Mouse (Mus musculus): ENCODE data around the gene Maml1. TPM values are rescaled to one million over a fixed set of nuclear protein-coding genes. Genes with fewer than 3 reads are reported as not detected.
"Not testable (repeated sequence)": the region's sequence is repeated elsewhere in the genome, so short reads cannot be mapped to it uniquely, and the experiment has no call there.

The Maml1 gene
- polyA plus RNA-seq, 1 experiment from 2014 or later = 5.8 TPM

DNA sequence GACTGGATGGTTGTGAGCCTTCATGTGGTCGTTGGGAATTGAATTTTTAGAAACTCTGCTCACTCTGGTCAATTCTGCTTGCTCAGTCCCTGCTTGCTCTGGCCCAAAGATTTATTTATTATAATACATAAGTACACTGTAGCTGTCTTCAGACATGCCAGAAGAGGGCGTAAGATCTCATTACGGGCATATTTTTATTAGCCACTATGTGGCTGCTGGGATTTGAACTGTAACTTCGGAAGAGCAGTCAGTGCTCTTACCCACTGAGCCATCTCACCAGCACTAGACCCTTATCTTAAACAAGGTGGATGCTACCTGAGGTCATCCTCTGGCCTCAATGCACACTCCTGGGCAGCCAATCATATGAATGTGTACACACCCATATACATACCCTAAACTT lies 27.2 kb upstream of the Maml1 start:
- H3K27ac ChIP-seq; H3K27me3 ChIP-seq (ENCODE audit: poor library complexity, severe bottlenecking); H3K4me3 ChIP-seq; DNase-seq (ENCODE audit: extremely low spot score, low spot score); H3K9me3 ChIP-seq: not testable (repeated sequence)
- Histone ChIP-seq H3K36me3 (replicated peaks) (peaks cover 60% of the 10 kb centered on the region), H3K4me1 (peaks cover 25% of the 10 kb centered on the region)
- WGBS = 89% methylated on average over 4 of the region's 4 CpGs

DNA sequence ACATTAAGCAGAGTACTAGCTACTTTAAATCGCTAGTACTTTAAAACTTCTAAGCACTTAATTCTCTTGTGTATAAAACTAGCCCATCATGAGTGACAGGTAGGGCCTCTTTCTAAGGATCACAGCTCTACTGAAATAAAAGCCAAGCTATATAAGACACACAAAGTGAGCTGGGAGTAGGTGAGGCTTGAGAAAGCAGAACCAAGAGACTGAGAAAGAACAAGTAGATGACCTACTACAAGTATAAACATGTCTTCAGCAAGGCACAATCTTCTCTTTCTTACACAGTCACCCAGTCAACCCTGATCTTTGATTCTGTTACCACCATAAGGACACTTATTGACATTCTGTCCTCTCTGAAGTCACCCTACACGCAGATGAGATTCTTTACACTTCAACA lies 20.7 kb upstream of the Maml1 start:
- Histone ChIP-seq H3K27ac (no peak overlapping the region), H3K4me3 (no peak overlapping the region), H3K9me3 (no peaks in the 10 kb centered on the region), H3K36me3 (replicated peaks) (peaks cover 84% of the 10 kb centered on the region), H3K4me1 (no peaks in the 10 kb centered on the region), H3K27me3 (ENCODE audit: poor library complexity, severe bottlenecking) (no peaks in the 10 kb centered on the region)
- DNase-seq (ENCODE audit: extremely low spot score, low spot score) = no peak
- WGBS = 94% methylated on average over 2 of the region's 2 CpGs

DNA sequence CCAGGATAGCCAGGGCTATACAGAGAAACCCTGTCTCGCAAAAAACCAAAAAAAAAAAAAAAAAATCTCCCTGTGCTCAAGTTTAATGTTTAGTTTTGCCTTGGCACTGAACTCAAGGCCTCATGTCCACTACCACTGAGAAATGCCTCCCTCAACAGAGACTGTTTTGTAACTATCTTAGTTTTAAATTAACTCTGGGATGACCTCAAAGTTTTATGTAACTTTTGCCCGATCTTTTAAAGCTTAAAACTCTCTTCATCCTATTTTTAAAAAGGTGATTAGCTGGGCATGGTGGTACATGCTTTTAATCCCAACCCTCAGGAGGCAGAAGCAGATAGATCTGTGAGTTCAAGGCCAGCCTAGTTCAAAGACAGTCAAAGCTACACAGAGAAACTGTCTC lies 11.3 kb upstream of the Maml1 start:
- no peak for DNase-seq (ENCODE audit: extremely low spot score, low spot score)
- H3K27ac ChIP-seq = no peak overlapping the region
- no peaks in the 10 kb centered on the region for H3K9me3 ChIP-seq
- peaks cover 100% of the 10 kb centered on the region for H3K36me3 ChIP-seq (replicated peaks)
- 95% methylated on average over 2 of the region's 2 CpGs for WGBS
- no peak overlapping the region for H3K4me3 ChIP-seq
- H3K4me1 ChIP-seq = no peaks in the 10 kb centered on the region
- no peaks in the 10 kb centered on the region for H3K27me3 ChIP-seq (ENCODE audit: poor library complexity, severe bottlenecking)

DNA sequence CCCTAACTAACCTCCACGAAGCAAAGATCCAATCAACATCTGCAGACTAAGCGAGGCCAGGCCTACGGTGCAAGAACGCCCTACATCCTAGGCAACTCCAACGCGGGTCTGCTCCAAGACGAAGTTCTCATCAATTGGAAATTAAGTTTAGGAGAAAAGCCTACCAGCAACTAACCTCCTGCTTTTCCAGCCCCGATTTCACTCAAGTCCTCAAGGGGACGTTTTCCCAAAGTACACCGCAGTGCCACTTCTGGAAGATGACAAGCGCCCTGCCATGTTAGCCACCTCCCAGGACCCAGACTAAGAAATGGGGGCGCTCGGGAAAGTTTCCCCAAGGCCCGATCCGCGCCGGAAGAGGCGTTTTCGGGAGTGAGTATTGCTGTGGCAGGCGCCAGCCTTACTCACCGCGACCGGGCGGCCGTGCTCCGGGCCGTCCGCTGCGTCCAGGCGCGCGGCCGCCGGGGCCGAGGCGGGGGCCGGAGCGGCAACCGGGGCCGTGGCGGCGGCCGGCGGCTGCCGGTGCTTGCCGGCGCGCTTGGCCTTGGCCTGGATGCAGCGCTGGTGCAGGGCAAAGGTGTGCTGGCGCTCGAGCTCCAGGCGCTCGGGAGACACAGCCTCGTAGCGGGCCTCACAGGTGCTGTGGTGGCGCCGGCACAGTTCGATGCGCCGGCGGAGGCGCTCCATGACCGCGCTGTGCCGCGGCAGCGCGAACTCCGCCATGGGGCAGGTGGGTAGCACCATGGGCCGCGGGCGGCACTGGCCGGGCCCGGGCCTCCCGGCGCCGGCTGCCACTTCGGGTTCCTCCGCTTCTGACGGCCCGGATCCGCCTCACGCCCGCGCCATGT lies 568 bp downstream of the Maml1 start:
- no peaks in the 10 kb centered on the region for H3K27me3 ChIP-seq (ENCODE audit: poor library complexity, severe bottlenecking)
- H3K27ac ChIP-seq = peak overlapping the region; percentile 99
- H3K4me1 ChIP-seq = peaks cover 28% of the 10 kb centered on the region
- WGBS = under 1% methylated on average over 85 of the region's 85 CpGs
- peaks cover 68% of the 10 kb centered on the region for H3K36me3 ChIP-seq (replicated peaks)
- peak; percentile 73 for DNase-seq (ENCODE audit: extremely low spot score, low spot score)
- peak overlapping the region; percentile 98 for H3K4me3 ChIP-seq
- H3K9me3 ChIP-seq = no peaks in the 10 kb centered on the region

DNA sequence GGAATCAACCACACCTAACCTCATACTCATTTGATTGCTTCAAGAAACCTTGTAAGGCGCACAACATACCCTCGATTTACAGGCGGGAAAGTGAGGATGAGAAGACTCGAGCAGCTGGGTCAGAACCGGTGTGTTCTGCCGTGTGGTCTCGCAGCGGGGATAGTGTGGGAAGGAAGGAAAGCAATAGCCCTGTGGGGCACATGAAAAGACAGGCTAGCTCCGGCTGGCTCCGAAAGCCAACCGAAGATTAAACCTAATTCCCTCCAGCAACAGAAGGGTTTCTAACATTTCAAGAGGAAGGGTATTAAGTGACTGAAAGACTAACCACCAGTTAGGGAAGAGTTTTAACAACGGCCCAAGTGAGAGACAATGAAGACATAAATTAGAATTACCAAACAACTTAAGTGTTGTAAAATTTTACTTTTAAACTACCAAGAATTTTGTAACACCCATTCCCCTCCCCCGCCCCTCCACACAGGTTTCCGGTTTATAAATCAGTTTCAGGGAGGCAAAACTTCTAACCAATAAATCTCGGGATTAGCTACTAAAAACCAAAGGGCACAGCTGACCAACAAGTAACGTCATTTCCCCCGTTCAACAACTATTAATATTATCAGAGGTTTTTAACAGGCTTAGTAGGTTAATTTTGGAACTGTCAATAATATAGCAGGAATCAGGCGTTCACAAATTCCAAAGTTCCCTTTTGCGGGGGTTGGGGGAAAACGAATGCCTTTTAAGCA lies 1.5 kb downstream of the Maml1 start:
- H3K9me3 ChIP-seq = no peaks in the 10 kb centered on the region
- 18% methylated on average over 20 of the region's 20 CpGs for WGBS
- H3K36me3 ChIP-seq (replicated peaks) = peaks cover 68% of the 10 kb centered on the region

DNA sequence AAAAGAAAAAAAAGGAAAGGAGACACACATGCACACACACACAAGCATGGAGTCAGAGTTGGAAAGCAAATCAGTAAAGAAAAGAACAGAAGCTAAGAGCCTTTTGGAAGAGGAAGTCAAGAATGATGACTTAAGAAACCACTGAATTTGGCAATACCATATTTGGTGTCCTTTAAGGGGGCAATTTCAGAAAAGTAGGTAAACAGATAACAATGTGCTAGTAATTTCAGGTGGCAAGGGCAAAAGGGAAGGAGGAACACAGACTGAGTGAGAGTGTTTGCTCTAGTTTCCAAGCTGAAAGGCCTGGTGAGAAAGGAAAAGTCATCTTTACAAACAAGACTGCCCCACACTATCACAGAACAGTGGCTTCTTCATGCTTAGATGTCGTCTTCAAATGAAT lies 5.7 kb downstream of the Maml1 start:
- H3K27ac ChIP-seq = no peak overlapping the region
- WGBS = 92% methylated on average over 1 of the region's 1 CpGs
- peaks cover 59% of the 10 kb centered on the region for H3K36me3 ChIP-seq (replicated peaks)
- H3K27me3 ChIP-seq (ENCODE audit: poor library complexity, severe bottlenecking) = no peaks in the 10 kb centered on the region
- no peak for DNase-seq (ENCODE audit: extremely low spot score, low spot score)
- H3K4me3 ChIP-seq = no peak overlapping the region
- H3K4me1 ChIP-seq = peaks cover 18% of the 10 kb centered on the region
- H3K9me3 ChIP-seq = no peaks in the 10 kb centered on the region

More for the DNA sequence above, 1.5 kb downstream of the Maml1 start:
- Histone ChIP-seq H3K27me3 (ENCODE audit: poor library complexity, severe bottlenecking) (no peaks in the 10 kb centered on the region), H3K4me3 (peak overlapping the region; percentile 98), H3K4me1 (peaks cover 28% of the 10 kb centered on the region), H3K27ac (peak overlapping the region; percentile 99)
- DNase-seq (ENCODE audit: extremely low spot score, low spot score) = no peak

DNA sequence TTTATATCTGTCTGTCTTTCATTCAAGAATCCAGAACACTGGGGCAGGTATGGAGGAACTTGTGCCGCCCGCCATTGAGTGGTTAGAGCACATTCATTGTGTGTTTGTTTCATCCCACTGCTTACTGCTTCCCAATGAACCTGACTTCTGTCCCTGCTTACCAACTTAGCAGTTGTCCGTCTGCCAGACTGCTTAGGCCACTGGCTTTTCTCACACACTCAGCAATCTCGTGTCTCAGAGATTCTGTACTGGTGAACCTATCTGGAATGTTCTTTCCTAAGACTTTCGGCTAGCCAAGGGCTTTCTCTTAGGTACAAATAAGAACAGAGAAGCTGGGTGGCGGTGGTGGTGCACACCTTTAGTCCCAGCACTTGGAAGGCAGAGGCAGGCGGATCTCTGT lies 6.4 kb downstream of the Maml1 start:
- H3K36me3 ChIP-seq (replicated peaks) = peaks cover 66% of the 10 kb centered on the region
- no peak overlapping the region for H3K27ac ChIP-seq
- no peaks in the 10 kb centered on the region for H3K9me3 ChIP-seq
- H3K27me3 ChIP-seq (ENCODE audit: poor library complexity, severe bottlenecking) = no peaks in the 10 kb centered on the region
- DNase-seq (ENCODE audit: extremely low spot score, low spot score) = no peak
- peaks cover 15% of the 10 kb centered on the region for H3K4me1 ChIP-seq
- WGBS = 92% methylated on average over 7 of the region's 7 CpGs
- H3K4me3 ChIP-seq = no peak overlapping the region

DNA sequence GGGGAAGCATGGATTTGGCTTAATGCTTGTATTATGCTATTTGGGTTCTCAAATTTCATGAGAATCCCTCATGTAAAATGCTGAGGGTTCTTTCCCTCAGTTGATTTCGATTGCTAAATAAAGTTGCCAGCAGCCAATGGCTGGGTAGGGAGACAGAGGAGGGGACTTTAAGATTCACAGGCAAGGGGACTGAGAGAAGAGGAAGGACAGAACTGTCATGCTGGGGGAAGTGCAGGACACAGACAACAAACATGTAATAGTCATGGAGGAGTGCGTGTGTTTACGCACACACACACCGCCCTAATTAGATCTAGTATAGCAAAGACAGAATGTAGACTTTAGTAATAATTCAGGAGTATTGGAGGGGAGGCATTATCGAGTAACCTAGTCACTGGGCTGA lies 6.8 kb downstream of the Maml1 start:
- Histone ChIP-seq H3K27ac (no peak overlapping the region), H3K27me3 (ENCODE audit: poor library complexity, severe bottlenecking) (no peaks in the 10 kb centered on the region), H3K4me3 (no peak overlapping the region), H3K36me3 (replicated peaks) (peaks cover 70% of the 10 kb centered on the region), H3K9me3 (no peaks in the 10 kb centered on the region), H3K4me1 (peaks cover 11% of the 10 kb centered on the region)
- 95% methylated on average over 5 of the region's 5 CpGs for WGBS
- DNase-seq (ENCODE audit: extremely low spot score, low spot score) = no peak

DNA sequence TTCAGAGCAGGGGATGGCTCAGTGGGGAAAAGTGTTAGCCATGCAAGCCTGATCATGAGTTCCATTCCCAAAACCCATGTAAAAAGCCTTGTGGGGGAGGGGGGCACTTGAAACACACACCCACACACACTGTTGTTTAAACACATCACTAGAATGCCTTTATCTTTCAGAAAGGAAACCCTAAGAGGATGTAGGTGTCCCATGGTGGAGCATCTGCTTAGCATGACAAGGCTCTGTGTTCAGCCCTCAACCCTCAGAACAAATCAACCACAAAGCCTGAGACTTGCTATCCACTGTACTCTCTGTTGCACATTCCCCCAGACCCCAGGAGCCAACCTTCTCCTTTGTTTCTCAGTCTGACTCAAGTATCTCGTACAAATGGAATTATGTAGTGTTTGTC lies 12.1 kb downstream of the Maml1 start:
- H3K27me3 ChIP-seq (ENCODE audit: poor library complexity, severe bottlenecking) = no peaks in the 10 kb centered on the region
- no peak for DNase-seq (ENCODE audit: extremely low spot score, low spot score)
- no peak overlapping the region for H3K27ac ChIP-seq
- H3K4me3 ChIP-seq = no peak overlapping the region
- 86% methylated on average over 1 of the region's 1 CpGs for WGBS
- H3K36me3 ChIP-seq (replicated peaks) = peaks cover 51% of the 10 kb centered on the region
- no peaks in the 10 kb centered on the region for H3K9me3 ChIP-seq
- no peaks in the 10 kb centered on the region for H3K4me1 ChIP-seq

DNA sequence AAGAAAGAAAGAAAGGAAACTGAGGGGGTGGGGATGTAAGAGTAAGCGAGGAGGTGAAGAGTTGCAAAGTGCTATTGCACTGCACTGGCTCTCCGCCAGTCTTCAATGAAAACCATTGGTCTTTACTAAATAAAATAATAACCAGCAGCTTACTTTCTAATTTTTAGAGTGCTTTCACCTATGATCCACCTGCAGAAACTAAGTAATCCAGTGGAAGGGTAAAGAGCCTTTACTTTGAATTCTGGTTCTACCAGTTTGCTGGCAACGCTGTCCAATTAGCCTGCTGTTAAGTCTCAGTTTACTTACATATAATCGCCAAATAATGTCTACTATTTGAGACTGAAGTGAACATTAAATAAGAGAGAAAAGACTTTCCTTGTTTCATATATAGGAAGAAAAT lies 13.1 kb downstream of the Maml1 start:
- Histone ChIP-seq H3K27ac (no peak overlapping the region), H3K27me3 (ENCODE audit: poor library complexity, severe bottlenecking) (no peaks in the 10 kb centered on the region), H3K36me3 (replicated peaks) (peaks cover 56% of the 10 kb centered on the region), H3K9me3 (no peaks in the 10 kb centered on the region), H3K4me1 (no peaks in the 10 kb centered on the region), H3K4me3 (no peak overlapping the region)
- WGBS = 90% methylated on average over 4 of the region's 4 CpGs
- DNase-seq (ENCODE audit: extremely low spot score, low spot score) = no peak

DNA sequence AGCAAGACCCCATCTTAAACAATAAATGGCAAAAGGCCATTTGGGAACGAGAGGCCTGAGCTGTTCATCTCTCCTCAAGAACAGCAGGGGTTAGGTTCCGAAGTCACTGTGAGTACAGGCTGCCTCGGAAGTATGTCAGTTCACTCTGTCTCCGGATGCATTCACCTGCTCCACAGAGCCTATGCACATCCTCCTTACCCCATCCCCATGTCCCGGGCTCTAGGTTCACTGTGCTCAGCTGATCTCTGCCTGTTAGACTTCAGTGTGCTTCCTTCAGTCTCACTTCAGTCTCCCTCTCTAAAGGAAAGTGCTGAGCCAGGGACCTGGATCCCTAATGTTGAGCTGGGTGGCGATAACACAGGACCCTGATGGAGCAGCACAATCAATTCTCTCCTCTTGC lies 14.4 kb downstream of the Maml1 start:
- no peaks in the 10 kb centered on the region for H3K27me3 ChIP-seq (ENCODE audit: poor library complexity, severe bottlenecking)
- WGBS = 88% methylated on average over 6 of the region's 6 CpGs
- H3K27ac ChIP-seq = no peak overlapping the region
- DNase-seq (ENCODE audit: extremely low spot score, low spot score) = no peak
- no peak overlapping the region for H3K4me3 ChIP-seq
- H3K36me3 ChIP-seq (replicated peaks) = peaks cover 52% of the 10 kb centered on the region
- no peaks in the 10 kb centered on the region for H3K4me1 ChIP-seq
- no peaks in the 10 kb centered on the region for H3K9me3 ChIP-seq

DNA sequence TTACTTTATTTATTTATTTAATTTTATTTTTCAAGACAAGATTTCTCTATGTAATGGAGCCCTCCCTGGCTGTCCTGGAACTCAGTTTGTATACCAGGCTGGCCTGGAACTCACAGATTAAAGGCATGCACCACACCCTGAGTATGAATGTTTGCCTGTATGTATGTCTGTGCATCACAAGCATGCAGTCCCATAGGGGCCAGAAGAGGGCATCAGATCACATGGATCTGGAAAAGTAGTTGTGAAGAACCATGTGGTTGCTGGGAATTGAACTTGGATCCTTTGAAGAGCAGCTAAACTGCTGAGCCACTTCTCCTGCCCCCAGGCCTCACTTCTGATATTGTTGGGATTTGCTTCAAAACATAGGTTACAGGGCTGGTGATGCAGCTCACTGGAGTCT lies 15.1 kb downstream of the Maml1 start:
- DNase-seq (ENCODE audit: extremely low spot score, low spot score) = no peak
- Histone ChIP-seq H3K4me3 (no peak overlapping the region), H3K27me3 (ENCODE audit: poor library complexity, severe bottlenecking) (no peaks in the 10 kb centered on the region), H3K4me1 (no peaks in the 10 kb centered on the region), H3K36me3 (replicated peaks) (peaks cover 51% of the 10 kb centered on the region), H3K9me3 (no peaks in the 10 kb centered on the region), H3K27ac (no peak overlapping the region)

DNA sequence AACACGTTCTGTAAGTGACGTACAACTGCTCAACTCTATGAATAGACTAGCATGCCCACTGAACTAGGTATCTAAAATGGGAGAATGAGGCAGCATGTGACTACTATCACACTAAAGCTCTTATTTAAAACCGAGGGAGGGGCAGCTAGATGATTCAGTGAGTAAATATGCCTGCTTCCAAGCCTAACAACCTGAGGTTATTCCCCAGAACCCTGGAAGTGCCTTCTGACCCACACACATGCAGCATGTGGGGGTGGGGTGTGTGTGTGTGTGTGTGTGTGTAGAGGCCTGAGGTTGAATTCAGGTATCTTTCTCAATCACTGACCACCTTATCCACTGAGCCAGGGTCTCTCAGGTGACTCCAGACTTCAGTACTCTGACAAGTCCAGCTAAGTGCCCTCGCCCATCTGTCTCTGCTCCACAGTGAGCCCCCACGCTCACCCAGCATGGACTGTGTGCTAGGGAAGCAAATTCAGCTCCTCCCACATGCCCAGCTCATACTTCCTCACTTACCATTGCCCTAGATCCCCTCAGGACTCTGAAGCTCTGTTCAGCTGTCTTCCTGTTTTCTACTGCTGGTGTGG lies 16.5 kb downstream of the Maml1 start:
- DNase-seq (ENCODE audit: extremely low spot score, low spot score) = no peak
- no peaks in the 10 kb centered on the region for H3K27me3 ChIP-seq (ENCODE audit: poor library complexity, severe bottlenecking)
- no peaks in the 10 kb centered on the region for H3K9me3 ChIP-seq
- peaks cover 50% of the 10 kb centered on the region for H3K36me3 ChIP-seq (replicated peaks)
- no peak overlapping the region for H3K4me3 ChIP-seq
- H3K27ac ChIP-seq = no peak overlapping the region
- 94% methylated on average over 5 of the region's 5 CpGs for WGBS
- H3K4me1 ChIP-seq = 0 out of 2 replicates have a peak, but pooled peaks cover 3% of the 10 kb centered on the region

All from forebrain, embryonic 10.5 days (tissue).